Mouse (Mus musculus): ENCODE measurements at regions not wholly inside any gene's neighbourhood (a gene's known extent, or its start where the extent isn't known, plus 50 kb on each side); places are given as distances from the start of the nearest gene placed in this dataset.
A peak's percentile ranks its signal among the peaks of the same experiment; 100 is the strongest.

GRCm38 (mm10) chr5:43048196-43049050 lies 184.5 kb upstream of the Cpeb2 start:
- peak; percentile 20 to 47 for DNase-seq (ENCODE audit: low spot score in 2 of 2)

GRCm38 (mm10) chr5:43049381-43050301 lies 183.3 kb upstream of the Cpeb2 start:
- no peak for DNase-seq (ENCODE audit: low spot score in 2 of 2)

- DNase-seq (ENCODE audit: low spot score in 2 of 2), result no peak
Observed at GRCm38 (mm10) chr5:43050961-43051517, 181.9 kb upstream of the Cpeb2 start.

GRCm38 (mm10) chr5:43052668-43053067 lies 180.3 kb upstream of the Cpeb2 start:
- DNase-seq (ENCODE audit: low spot score in 2 of 2), result no peak

GRCm38 (mm10) chr5:43054586-43054985 lies 178.4 kb upstream of the Cpeb2 start:
- no peak for DNase-seq (ENCODE audit: low spot score in 2 of 2)

GRCm38 (mm10) chr5:43055111-43055710 lies 177.8 kb upstream of the Cpeb2 start:
- no peak for DNase-seq (ENCODE audit: low spot score in 2 of 2)

GRCm38 (mm10) chr5:43056486-43056885 lies 176.5 kb upstream of the Cpeb2 start:
- DNase-seq (ENCODE audit: low spot score in 2 of 2), result no peak

- no peak for DNase-seq (ENCODE audit: low spot score in 2 of 2)
Observed at GRCm38 (mm10) chr5:43061243-43061642, 171.7 kb upstream of the Cpeb2 start.

GRCm38 (mm10) chr5:43061797-43062391 lies 171.1 kb upstream of the Cpeb2 start:
- no peak for DNase-seq (ENCODE audit: low spot score in 2 of 2)

GRCm38 (mm10) chr5:43062499-43062898 lies 170.5 kb upstream of the Cpeb2 start:
- no peak for DNase-seq (ENCODE audit: low spot score in 2 of 2)

GRCm38 (mm10) chr5:43063386-43063785 lies 169.6 kb upstream of the Cpeb2 start:
- DNase-seq (ENCODE audit: low spot score in 2 of 2), result no peak

GRCm38 (mm10) chr5:43071541-43071940 lies 161.4 kb upstream of the Cpeb2 start:
- no peak for DNase-seq (ENCODE audit: low spot score in 2 of 2)

GRCm38 (mm10) chr5:43072340-43072739 lies 160.6 kb upstream of the Cpeb2 start:
- DNase-seq (ENCODE audit: low spot score in 2 of 2), result no peak

GRCm38 (mm10) chr5:43074536-43074935 lies 158.4 kb upstream of the Cpeb2 start:
- no peak for DNase-seq (ENCODE audit: low spot score in 2 of 2)

GRCm38 (mm10) chr5:43080252-43080651 lies 152.7 kb upstream of the Cpeb2 start:
- no peak for DNase-seq (ENCODE audit: low spot score in 2 of 2)

GRCm38 (mm10) chr5:43081561-43082534 lies 151.1 kb upstream of the Cpeb2 start:
- no peak for DNase-seq (ENCODE audit: low spot score in 2 of 2)

GRCm38 (mm10) chr5:43087077-43087476 lies 145.9 kb upstream of the Cpeb2 start:
- DNase-seq (ENCODE audit: low spot score in 2 of 2), result no peak

GRCm38 (mm10) chr5:43087907-43088387 lies 145.0 kb upstream of the Cpeb2 start:
- DNase-seq (ENCODE audit: low spot score in 2 of 2), result no peak

GRCm38 (mm10) chr5:43088650-43089397 lies 144.1 kb upstream of the Cpeb2 start:
- no peak for DNase-seq (ENCODE audit: low spot score in 2 of 2)

Data from left cerebral cortex, adult 9 months (tissue).